Mouse (Mus musculus) MEL (cell line): ENCODE data around the gene Gzmn. TPM values are rescaled to one million over a fixed set of nuclear protein-coding genes. Genes with fewer than 3 reads are reported as not detected.

Experiments used
- DNase-seq: peaks from one replicate; pipeline ENCODE4 v3.0.0; 2011; ENCODE audit warnings: low read depth, low spot score
- H3K27ac ChIP-seq: 2 replicates; pipeline ENCODE4 v1.5.1; 2012; ENCODE audit warnings: low read depth, mild to moderate bottlenecking, control low read depth, low read length, moderate library complexity; ENCODE audit not compliant: control insufficient read depth
- H3K27me3 ChIP-seq, 2 experiments: fragments of 150-350 bp in 1 of 2; sonication (generic) in 1 of 2; 2 replicates each; pipeline ENCODE4 v1.6.1; 2012; ENCODE audit warnings: low read length in 2 of 2, mild to moderate bottlenecking in 2 of 2, improper control_type of control experiment in 1 of 2, moderate library complexity in 1 of 2; ENCODE audit not compliant: insufficient read depth in 2 of 2, control insufficient read depth in 1 of 2
- H3K36me3 ChIP-seq, 2 experiments: 2 replicates each; pipeline ENCODE4 v1.6.1; 2012 to 2014; ENCODE audit warnings: low read length in 2 of 2, improper control_type of control experiment in 1 of 2, inconsistent platforms in 1 of 2, mild to moderate bottlenecking in 1 of 2; ENCODE audit not compliant: insufficient read depth in 2 of 2, control insufficient read depth in 1 of 2
- H3K4me1 ChIP-seq, 2 experiments: fragments of 150-350 bp in 1 of 2; sonication (generic) in 1 of 2; 2 replicates each; pipeline ENCODE4 v1.6.1; 2012; ENCODE audit warnings: low read length in 2 of 2, improper control_type of control experiment in 1 of 2, mild to moderate bottlenecking in 1 of 2; ENCODE audit not compliant: insufficient read depth in 2 of 2, control insufficient read depth in 1 of 2
- H3K4me3 ChIP-seq, 2 experiments: fragments of 150-350 bp in 1 of 2; sonication (generic) in 1 of 2; 2 replicates each; pipeline ENCODE4 v1.5.1; 2012; ENCODE audit warnings: low read depth in 2 of 2, low read length in 2 of 2, mild to moderate bottlenecking in 2 of 2, moderate library complexity in 2 of 2, control low read depth in 1 of 2, improper control_type of control experiment in 1 of 2; ENCODE audit not compliant: control insufficient read depth in 1 of 2, insufficient read depth in 1 of 2
- H3K79me2 ChIP-seq: 2 replicates; pipeline ENCODE4 v1.6.1; 2012; ENCODE audit warnings: mild to moderate bottlenecking, low read length, moderate library complexity; ENCODE audit not compliant: control insufficient read depth, poor library complexity, insufficient read depth
- H3K9ac ChIP-seq: 2 replicates; pipeline ENCODE4 v1.6.1; 2012; ENCODE audit warnings: low read depth, mild to moderate bottlenecking, control low read depth, low read length, moderate library complexity; ENCODE audit not compliant: control insufficient read depth, poor library complexity, severe bottlenecking
- H3K9me3 ChIP-seq: fragments of 150-350 bp; sonication (generic); replicated peaks from 2 replicates; pipeline ENCODE4 v1.6.1; 2012; ENCODE audit warnings: mild to moderate bottlenecking, low read length, improper control_type of control experiment, moderate library complexity; ENCODE audit not compliant: insufficient read depth
- E2F4 ChIP-seq: IDR thresholded peaks from 2 replicates; pipeline ENCODE4 v1.6.1; 2011; ENCODE audit warnings: low read depth, low read length, improper control_type of control experiment, borderline replicate concordance
- ELF1 ChIP-seq: IDR thresholded peaks from 2 replicates; pipeline ENCODE4 v1.6.1; 2014; ENCODE audit warnings: low read depth, mild to moderate bottlenecking, inconsistent platforms, low read length, improper control_type of control experiment, moderate library complexity
- HCFC1 ChIP-seq: IDR thresholded peaks from 2 replicates; pipeline ENCODE4 v1.6.1; 2012; ENCODE audit warnings: low read depth, mild to moderate bottlenecking, inconsistent platforms, low read length, improper control_type of control experiment, moderate library complexity
- NRF1 ChIP-seq: IDR thresholded peaks from 2 replicates; pipeline ENCODE4 v1.6.1; 2014; ENCODE audit warnings: low read depth, mild to moderate bottlenecking, inconsistent platforms, low read length, improper control_type of control experiment, moderate library complexity; ENCODE audit not compliant: poor library complexity, insufficient read depth, severe bottlenecking
- SMC3 ChIP-seq: IDR thresholded peaks from 2 replicates; pipeline ENCODE4 v1.6.1; 2011; ENCODE audit warnings: low read depth, low read length, improper control_type of control experiment
- TAL1 ChIP-seq: IDR thresholded peaks from 2 replicates; pipeline ENCODE4 v1.6.1; 2012; ENCODE audit warnings: mild to moderate bottlenecking, inconsistent platforms, low read length, moderate library complexity, mixed read lengths
- UBTF ChIP-seq: IDR thresholded peaks from 2 replicates; pipeline ENCODE4 v1.6.1; 2012; ENCODE audit warnings: low read depth, mild to moderate bottlenecking, inconsistent platforms, low read length, improper control_type of control experiment, moderate library complexity, borderline replicate concordance; ENCODE audit not compliant: insufficient read depth
- ZC3H11A ChIP-seq: IDR thresholded peaks from 2 replicates; pipeline ENCODE4 v1.6.1; 2012; ENCODE audit warnings: low read depth, mild to moderate bottlenecking, inconsistent platforms, low read length, improper control_type of control experiment
- ZMIZ1 ChIP-seq: IDR thresholded peaks from 2 replicates; pipeline ENCODE4 v1.6.1; 2012; ENCODE audit warnings: low read depth, mild to moderate bottlenecking, inconsistent platforms, low read length, improper control_type of control experiment, moderate library complexity
- polyA plus RNA-seq, 2 experiments: library from polyadenylated mRNA; stranded (reverse) in 1 of 2; unstranded in 1 of 2; fragments of >175 nt in 1 of 2; fragments of >200 nt in 1 of 2; gene quantifications; 2 replicates each; pipeline versions ENCODE4 v1.2.1 to v1.2.4; 2012; ENCODE audit warnings: low replicate concordance in 2 of 2, low read depth in 1 of 2; ENCODE audit not compliant: insufficient read length in 2 of 2, insufficient read depth in 1 of 2, missing spikeins in 1 of 2
- total RNA-seq: library from RNA; depleted of rRNA; stranded (reverse); fragments of 300-350 nt; gene quantifications from 2 replicates; pipeline ENCODE4 v1.2.3, GENCODE M21; 2012; rRNA removed

Gzmn gene
- total RNA-seq, result not detected in 2 replicates
- not detected for polyA plus RNA-seq

DNA sequence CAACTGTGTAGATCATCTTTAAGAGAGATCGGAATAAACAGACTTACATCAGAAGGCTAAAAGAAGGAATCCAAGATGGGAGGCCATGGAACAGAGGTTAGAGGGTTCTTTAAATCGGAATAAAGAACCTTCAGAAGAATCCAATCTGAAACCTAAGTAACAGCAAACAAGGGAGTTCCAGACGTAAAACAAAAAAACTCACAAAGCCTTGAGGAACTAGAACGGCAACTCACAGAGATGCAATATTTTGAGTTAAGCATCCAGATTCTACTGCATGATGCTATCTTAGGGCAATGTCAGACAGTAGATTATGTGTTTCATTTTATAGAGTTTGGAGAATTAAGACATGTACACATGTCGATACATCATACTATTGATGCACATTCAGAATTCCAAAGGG, at the start of gene Gzmn:
Gzmn (minus strand) TSS at position 101 of the 400 bp plus-strand sequence.
- TF ChIP-seq TAL1, result no peak
- no peak for TF ChIP-seq UBTF
- TF ChIP-seq E2F4, result no peak
- Histone ChIP-seq H3K79me2 (no peaks in the 10 kb centered on the region), H3K4me3 (no peak within 1 kb of the TSS), H3K4me1 (no peaks in the 10 kb centered on the region), H3K27me3 (peaks cover 1 to 21% of the 10 kb centered on the region in 2 experiments), H3K9me3 (no peaks in the 10 kb centered on the region), H3K36me3 (no peaks in the 10 kb centered on the region), H3K27ac (no peak within 1 kb of the TSS), H3K9ac (no peak within 1 kb of the TSS)
- no peak for DNase-seq

DNA sequence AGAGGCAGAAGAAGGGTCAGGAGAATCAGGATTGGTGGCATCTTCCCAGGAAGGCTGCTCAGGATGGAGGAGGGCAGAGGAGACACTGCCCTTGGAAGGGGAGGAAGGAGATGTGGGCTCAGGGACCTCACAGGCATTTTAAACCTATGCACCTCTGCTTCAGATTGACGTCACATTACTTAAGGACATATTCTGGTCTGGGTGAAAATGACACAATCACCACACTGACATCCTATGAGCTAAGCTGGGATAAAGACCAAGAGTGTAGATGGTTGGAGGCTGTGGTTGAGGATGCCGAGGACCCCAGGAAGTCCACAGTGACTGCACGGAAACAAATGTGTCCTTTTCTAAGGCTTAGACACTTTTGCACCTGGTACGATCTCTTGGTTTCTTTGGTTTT, 36.9 kb upstream of the Gzmn start, which contains the start of gene Gzmf:
Gzmf (minus strand) TSS at position 101 of the 400 bp plus-strand sequence.
- no peaks in the 10 kb centered on the region for H3K36me3 ChIP-seq
- no peak within 1 kb of the TSS for H3K9ac ChIP-seq
- no peaks in the 10 kb centered on the region for H3K79me2 ChIP-seq
- H3K27me3 ChIP-seq, result peaks cover 0 to 3% of the 10 kb centered on the region in 2 experiments; a peak in 2 of 4 replicates
- DNase-seq, result no peak
- H3K27ac ChIP-seq, result no peak within 1 kb of the TSS
- no peaks in the 10 kb centered on the region for H3K4me1 ChIP-seq
- no peaks in the 10 kb centered on the region for H3K9me3 ChIP-seq
- no peak for TF ChIP-seq ELF1
- no peak for TF ChIP-seq NRF1
- TF ChIP-seq ZMIZ1, result no peak
- H3K4me3 ChIP-seq, result no peak within 1 kb of the TSS

- Histone ChIP-seq H3K9me3 (no peaks in the 10 kb centered on the region), H3K79me2 (no peaks in the 10 kb centered on the region), H3K36me3 (no peaks in the 10 kb centered on the region), H3K4me1 (no peaks in the 10 kb centered on the region), H3K9ac (no peak overlapping the region), H3K4me3 (no peak overlapping the region), H3K27ac (no peak overlapping the region), H3K27me3 (peaks cover 7 to 9% of the 10 kb centered on the region in 2 experiments)
- no peak for TF ChIP-seq HCFC1
- no peak for TF ChIP-seq SMC3
- no peak for TF ChIP-seq ZC3H11A
- TF ChIP-seq NRF1, result no peak
- no peak for DNase-seq
Measured at GRCm38 (mm10) chr14:56205613-56206012, 31.2 kb upstream of the Gzmn start.
